Mouse (Mus musculus) CH12.LX (cell line): ENCODE measurements around the gene Ctbp1. TPM values are rescaled to one million over a fixed set of nuclear protein-coding genes. Genes with fewer than 3 reads are reported as not detected.

Source experiments
- DNase-seq: peaks from one replicate; pipeline ENCODE4 v3.0.0-alpha.2; 2013; ENCODE audit errors: extremely low read depth
- H3K27ac ChIP-seq: 2 replicates; pipeline ENCODE4 v1.5.1; 2012; ENCODE audit warnings: low read depth, mild to moderate bottlenecking, control low read depth, moderate library complexity; ENCODE audit not compliant: insufficient read depth
- H3K27me3 ChIP-seq: replicated peaks from 2 replicates; pipeline ENCODE3; 2012; ENCODE audit warnings: inconsistent platforms
- H3K36me3 ChIP-seq, 2 experiments: replicated peaks in 1 of 2; 2 replicates each; pipeline versions ENCODE3 to v1.6.1; 2012; ENCODE audit warnings: inconsistent platforms in 1 of 2, low read length in 1 of 2, mild to moderate bottlenecking in 1 of 2, mixed read lengths in 1 of 2, moderate library complexity in 1 of 2; ENCODE audit not compliant: control insufficient read depth in 1 of 2, insufficient read depth in 1 of 2
- H3K4me1 ChIP-seq, 2 experiments: 2 replicates each; pipeline ENCODE4 v1.6.1; 2012; ENCODE audit warnings: inconsistent platforms in 1 of 2, moderate library complexity in 1 of 2; ENCODE audit not compliant: insufficient read depth in 2 of 2, control insufficient read depth in 1 of 2
- H3K4me2 ChIP-seq: 2 replicates; pipeline ENCODE4 v1.6.1; 2012; ENCODE audit warnings: low read depth, mild to moderate bottlenecking, control low read depth; ENCODE audit not compliant: poor library complexity, insufficient read depth, severe bottlenecking
- H3K4me3 ChIP-seq, 3 experiments: fragments of 150-350 bp in 1 of 3; sonication (generic) in 1 of 3; replicated peaks in 1 of 3; 2 replicates each; pipeline versions ENCODE3 to v1.5.1; 2011 to 2012; ENCODE audit warnings: low read depth in 2 of 3, low read length in 2 of 3, mild to moderate bottlenecking in 2 of 3, moderate library complexity in 2 of 3, control low read depth in 1 of 3, improper control_type of control experiment in 1 of 3, inconsistent platforms in 1 of 3, mixed read lengths in 1 of 3; ENCODE audit not compliant: poor library complexity in 1 of 3
- H3K79me2 ChIP-seq: replicated peaks from 2 replicates; pipeline ENCODE4 v1.6.1; 2012; ENCODE audit warnings: mild to moderate bottlenecking, moderate library complexity; ENCODE audit not compliant: control insufficient read depth, poor library complexity, insufficient read depth, severe bottlenecking; ENCODE audit errors: extremely low read depth
- H3K9ac ChIP-seq: 2 replicates; pipeline ENCODE4 v1.6.1; 2012; ENCODE audit warnings: low read depth, mild to moderate bottlenecking, control low read depth, moderate library complexity; ENCODE audit not compliant: insufficient read depth
- H3K9me3 ChIP-seq: replicated peaks from 2 replicates; pipeline ENCODE3; 2012; ENCODE audit warnings: low read length, inconsistent platforms, mixed read lengths
- BHLHE40 ChIP-seq: IDR thresholded peaks from 2 replicates; pipeline ENCODE4 v1.6.1; 2011; ENCODE audit warnings: mild to moderate bottlenecking, low read depth, low read length, improper control_type of control experiment
- CHD1 ChIP-seq: IDR thresholded peaks from 2 replicates; pipeline ENCODE4 v1.6.1; 2012; ENCODE audit warnings: low read depth, low read length, improper control_type of control experiment, inconsistent platforms
- CHD2 ChIP-seq: IDR thresholded peaks from 2 replicates; pipeline ENCODE4 v1.6.1; 2011; ENCODE audit warnings: low read length, improper control_type of control experiment
- CTCF ChIP-seq, 2 experiments: IDR thresholded peaks in 1 of 2; conservative IDR thresholded peaks in 1 of 2; 2 replicates each; pipeline ENCODE4 v1.5.1; 2011 to 2012; ENCODE audit warnings: low read depth in 2 of 2, low read length in 2 of 2, improper control_type of control experiment in 1 of 2, inconsistent platforms in 1 of 2, mild to moderate bottlenecking in 1 of 2, moderate library complexity in 1 of 2
- E2F4 ChIP-seq: IDR thresholded peaks from 2 replicates; pipeline ENCODE4 v1.6.1; 2011; ENCODE audit warnings: low read depth, low read length, improper control_type of control experiment; ENCODE audit not compliant: insufficient replicate concordance
- ELF1 ChIP-seq: IDR thresholded peaks from 2 replicates; pipeline ENCODE4 v1.6.1; 2014; ENCODE audit warnings: low read depth, mild to moderate bottlenecking, inconsistent platforms, low read length, improper control_type of control experiment
- ETS1 ChIP-seq: conservative IDR thresholded peaks from 2 replicates; pipeline ENCODE4 v1.6.1; 2012; ENCODE audit warnings: low read depth, mild to moderate bottlenecking, inconsistent platforms, low read length, improper control_type of control experiment, moderate library complexity
- HCFC1 ChIP-seq: IDR thresholded peaks from 2 replicates; pipeline ENCODE4 v1.6.1; 2012; ENCODE audit warnings: low read depth, mild to moderate bottlenecking, inconsistent platforms, low read length, improper control_type of control experiment
- IRF4 ChIP-seq: IDR thresholded peaks from 2 replicates; pipeline ENCODE4 v1.6.1; 2014; ENCODE audit warnings: low read depth, mild to moderate bottlenecking, inconsistent platforms, low read length, improper control_type of control experiment
- KAT2A ChIP-seq: IDR thresholded peaks from 2 replicates; pipeline ENCODE4 v1.6.1; 2012; ENCODE audit warnings: low read length, improper control_type of control experiment, inconsistent platforms; ENCODE audit not compliant: insufficient replicate concordance
- MAX ChIP-seq: IDR thresholded peaks from 2 replicates; pipeline ENCODE4 v1.6.1; 2011; ENCODE audit warnings: low read length, improper control_type of control experiment
- MXI1 ChIP-seq: IDR thresholded peaks from 2 replicates; pipeline ENCODE4 v1.6.1; 2011; ENCODE audit warnings: mild to moderate bottlenecking, low read depth, low read length, improper control_type of control experiment
- MYC ChIP-seq: IDR thresholded peaks from 2 replicates; pipeline ENCODE4 v1.6.1; 2011; ENCODE audit warnings: low read depth, mild to moderate bottlenecking, improper control_type of control experiment, low read length
- NELFE ChIP-seq: IDR thresholded peaks from 2 replicates; pipeline ENCODE4 v1.6.1; 2011; ENCODE audit warnings: low read depth, low read length, improper control_type of control experiment
- NRF1 ChIP-seq: IDR thresholded peaks from 2 replicates; pipeline ENCODE4 v1.6.1; 2014; ENCODE audit warnings: low read depth, mild to moderate bottlenecking, inconsistent platforms, low read length, improper control_type of control experiment, moderate library complexity
- POLR2A ChIP-seq: IDR thresholded peaks from 2 replicates; pipeline ENCODE4 v1.6.1; 2011; ENCODE audit warnings: low read depth, mild to moderate bottlenecking, improper control_type of control experiment, low read length
- POLR2AphosphoS2 ChIP-seq: IDR thresholded peaks from 2 replicates; pipeline ENCODE4 v1.6.1; 2011; ENCODE audit warnings: low read depth, low read length, improper control_type of control experiment
- RCOR1 ChIP-seq: conservative IDR thresholded peaks from 2 replicates; pipeline ENCODE4 v1.6.1; 2012; ENCODE audit warnings: low read depth, mild to moderate bottlenecking, inconsistent platforms, low read length, improper control_type of control experiment
- SIN3A ChIP-seq: IDR thresholded peaks from 2 replicates; pipeline ENCODE4 v1.6.1; 2012; ENCODE audit warnings: low read length, improper control_type of control experiment, inconsistent platforms
- TBP ChIP-seq: conservative IDR thresholded peaks from 2 replicates; pipeline ENCODE4 v1.6.1; 2011; ENCODE audit warnings: low read depth, low read length, improper control_type of control experiment
- TCF12 ChIP-seq: IDR thresholded peaks from 2 replicates; pipeline ENCODE4 v1.6.1; 2014; ENCODE audit warnings: low read depth, mild to moderate bottlenecking, inconsistent platforms, low read length, improper control_type of control experiment
- UBTF ChIP-seq: IDR thresholded peaks from 2 replicates; pipeline ENCODE4 v1.6.1; 2012; ENCODE audit warnings: low read depth, mild to moderate bottlenecking, inconsistent platforms, low read length, improper control_type of control experiment, moderate library complexity
- USF1 ChIP-seq: IDR thresholded peaks from 2 replicates; pipeline ENCODE4 v1.6.1; 2014; ENCODE audit warnings: low read depth, mild to moderate bottlenecking, inconsistent platforms, low read length, improper control_type of control experiment
- USF2 ChIP-seq: conservative IDR thresholded peaks from 2 replicates; pipeline ENCODE4 v1.6.1; 2011; ENCODE audit warnings: low read depth, low read length, improper control_type of control experiment
- ZMIZ1 ChIP-seq: IDR thresholded peaks from 2 replicates; pipeline ENCODE4 v1.6.1; 2012; ENCODE audit warnings: low read depth, mild to moderate bottlenecking, inconsistent platforms, low read length, improper control_type of control experiment
- ZNF384 ChIP-seq: IDR thresholded peaks from 2 replicates; pipeline ENCODE4 v1.6.1; 2012; ENCODE audit warnings: low read depth, low read length, improper control_type of control experiment, inconsistent platforms
- dilution Hi-C: fragments of 300-500 bp; cut with MboI; formaldehyde crosslinking; loops from 2 replicates; pipeline ENCODE4 v1.14.3; 2020; ENCODE audit warnings: low sequenced_read_pairs; ENCODE audit not compliant: extremely low pct_unique_long_range_greater_than_20kb, extremely low pct_ligation_motif_present
- in situ Hi-C: fragments of 300-500 bp; cut with MboI; formaldehyde crosslinking; loops from 3 replicates; pipeline ENCODE4 v1.14.3; 2019; ENCODE audit warnings: low sequenced_read_pairs, low pct_ligation_motif_present, low pct_unique_long_range_greater_than_20kb, mixed read lengths
- polyA plus RNA-seq: library from polyadenylated mRNA; unstranded; fragments of >175 nt; gene quantifications from 2 replicates; pipeline ENCODE4 v1.2.1, GENCODE M21; 2012; ENCODE audit warnings: low read depth; ENCODE audit not compliant: insufficient read length
- total RNA-seq, 2 experiments: library from RNA; depleted of rRNA; stranded (reverse); fragments of 300-350 nt in 1 of 2; fragments of >200 nt in 1 of 2; gene quantifications; 2 replicates each; pipeline ENCODE4 v1.2.3; 2012 to 2014

The Ctbp1 gene
- total and polyA plus RNA-seq, 3 experiments = 109 to 187 (median 167) TPM

DNA sequence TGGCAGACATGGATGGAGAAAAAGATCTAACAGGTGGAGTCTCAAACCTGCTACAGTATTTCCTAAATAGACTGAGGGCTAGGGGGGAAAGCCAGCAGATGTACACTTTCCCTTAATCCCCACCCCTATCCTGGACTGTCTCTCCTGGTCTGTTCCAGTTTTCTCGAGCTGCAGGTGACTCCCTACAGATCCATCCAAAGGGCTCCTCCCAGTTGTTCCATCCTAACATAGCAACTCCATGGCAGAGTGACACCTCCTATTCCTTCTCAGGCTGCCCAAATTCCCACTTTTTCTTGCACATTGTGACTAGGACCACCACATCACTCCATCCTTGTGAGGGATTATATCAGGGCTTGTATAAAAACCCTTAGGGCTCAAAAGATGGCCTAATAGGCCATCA is 960 bp upstream of the Ctbp1 start:
- peaks cover 35% of the 10 kb centered on the region for H3K79me2 ChIP-seq
- no peak overlapping the region for H3K9ac ChIP-seq
- no peak overlapping the region for H3K27ac ChIP-seq
- no peak overlapping the region for H3K4me3 ChIP-seq
- no peak for TF ChIP-seq CHD1
- TF ChIP-seq UBTF = no peak
- TF ChIP-seq IRF4 = no peak
- no peak for TF ChIP-seq ELF1
- TF ChIP-seq TBP = no peak
- in situ Hi-C loops (no loop called here), dilution Hi-C loops (no loop called here)
- peaks cover 13 to 34% of the 10 kb centered on the region in 2 experiments for H3K4me1 ChIP-seq
- peaks cover 11 to 27% of the 10 kb centered on the region in 2 experiments for H3K36me3 ChIP-seq
- no peaks in the 10 kb centered on the region for H3K9me3 ChIP-seq
- H3K27me3 ChIP-seq = no peaks in the 10 kb centered on the region
- H3K4me2 ChIP-seq = no peak overlapping the region; the same call in 1 of the 2 replicates
- no peak for DNase-seq

DNA sequence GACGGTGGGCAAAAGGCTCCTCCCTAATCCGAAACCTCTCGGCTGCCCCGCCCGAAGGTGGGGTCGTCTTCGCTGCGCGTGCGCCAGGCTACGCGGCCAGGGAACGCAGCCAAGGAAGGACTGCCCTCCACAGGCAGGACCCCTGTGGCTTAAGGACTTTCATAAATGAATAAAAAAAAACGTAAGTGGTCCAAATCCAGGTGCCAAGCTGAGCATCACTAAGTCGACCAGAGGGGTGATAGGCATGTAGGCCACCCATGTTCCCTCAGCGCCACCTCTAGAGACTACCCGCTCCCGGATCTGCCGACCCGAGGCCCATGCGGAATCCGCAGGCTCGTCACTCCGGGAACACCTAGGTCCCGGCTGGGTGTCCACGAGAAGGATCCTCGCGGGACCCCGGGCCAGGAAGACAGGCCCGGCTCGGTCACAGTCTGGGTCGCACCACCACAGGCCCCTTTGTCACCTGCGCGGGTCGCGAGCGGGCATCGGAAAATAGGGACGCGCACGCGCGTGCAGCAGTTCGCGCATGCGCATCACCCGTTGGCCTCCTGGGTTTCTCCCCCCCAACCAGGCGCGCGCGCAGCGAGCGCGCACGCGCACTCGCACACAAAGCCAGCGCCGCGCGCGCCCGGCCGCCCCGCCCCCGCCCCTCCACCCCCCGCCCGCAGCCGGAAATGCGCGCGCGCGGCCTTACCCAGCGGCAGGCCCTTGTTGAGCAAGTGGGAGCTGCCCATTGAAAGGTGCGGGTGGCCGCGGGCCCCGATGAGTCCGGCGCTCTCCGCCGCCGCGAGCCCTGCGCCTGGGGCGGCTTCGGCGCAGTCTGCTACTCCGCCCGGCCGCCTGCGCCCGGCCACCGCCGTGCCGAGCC is 475 bp downstream of the Ctbp1 start:
- Histone ChIP-seq H3K4me2 (peak overlapping the region; percentile 86), H3K27ac (peak overlapping the region; percentile 79)
- TF ChIP-seq MYC (peak; percentile 18; the same call in 1 of the 2 replicates), NRF1 (peak; percentile 84), POLR2A (peak; percentile 68), CTCF (conservative IDR thresholded peaks at IDR 0.05 in 1 of 2, IDR thresholded peaks at IDR 0.05 in 1 of 2; ENCODE audit: low read depth in 2 of 2, low read length in 2 of 2) (peak in 1 of 2 experiments; percentile 16; a peak in 2 of 4 replicates), MXI1 (peak; percentile 67), CHD2 (0 out of 2 replicates have a peak, but pooled peaks have one; percentile 8), POLR2AphosphoS2 (peak; percentile 37; the same call in 1 of the 2 replicates), TCF12 (peak; percentile 51; the same call in 1 of the 2 replicates), MAX (peak; percentile 35; the same call in 1 of the 2 replicates), ZNF384 (no peak), NELFE (peak; percentile 62), RCOR1 (0 out of 2 replicates have a peak, but pooled peaks have one; percentile 1), KAT2A (no peak), ZMIZ1 (0 out of 2 replicates have a peak, but pooled peaks have one; percentile 22), HCFC1 (peak; percentile 54; the same call in 1 of the 2 replicates), SIN3A (peak; percentile 74; the same call in 1 of the 2 replicates), ETS1 (no peak), USF1 (no peak), ELF1 (peak; percentile 5; the same call in 1 of the 2 replicates), BHLHE40 (peak; percentile 69), E2F4 (no peak), USF2 (no peak)
- TF ChIP-seq, all 38 proteins: peak for 16
- H3K27me3 ChIP-seq = no peaks in the 10 kb centered on the region
- peak overlapping the region; percentile 87 to 90 (median 88) for H3K4me3 ChIP-seq
- H3K9me3 ChIP-seq = no peaks in the 10 kb centered on the region
- peak overlapping the region; percentile 90 for H3K9ac ChIP-seq
- dilution Hi-C loops (no loop called here), in situ Hi-C loops (loop anchor here (5.0 to 25.0 kb wide), 2 partner anchors 103 to 313 kb away; partner anchors contain the start of gene Uvssa)
- peaks cover 21 to 40% of the 10 kb centered on the region in 2 experiments for H3K36me3 ChIP-seq
- H3K79me2 ChIP-seq = peaks cover 48% of the 10 kb centered on the region
- H3K4me1 ChIP-seq = peaks cover 13 to 41% of the 10 kb centered on the region in 2 experiments
- peak; percentile 84 for DNase-seq
